Mouse (Mus musculus): Measurements from ENCODE around the gene Kcnk7.

- TF ChIP-seq POLR2A (IDR thresholded peaks at IDR 0.05; ENCODE audit: low read depth, low read length), result no peak
- TF ChIP-seq CTCF (IDR thresholded peaks at IDR 0.05; ENCODE audit: borderline replicate concordance, insufficient read depth, low read length), result no peak
Measured at GRCm38 (mm10) chr19:5750951-5751350, 46.8 kb downstream of the Kcnk7 start.

Measured in embryonic fibroblast, embryonic 13.5 days (primary cell).